In genomic region chr4:155785246-155785645, GRCm38 (mm10) we compare ENCODE assay signal across 15 mouse cellular contexts. TPM values are rescaled to one million over a fixed set of nuclear protein-coding genes. Genes with fewer than 3 reads are reported as not detected.
DNase-seq lines count a peak whose midpoint lies in the region; ATAC-seq and TF ChIP-seq lines count a peak whose summit lies in the region.
"Had no signal": no experiment of that assay in that cellular context is flagged by ENCODE, and none has a peak within 500 bp of the region (broad histone marks: within the 10 kb centered on the region; RNA-seq: fewer than 3 reads in every experiment).

No protein-coding gene starts in this region.

- 80% methylated on average over 10 of the region's 10 CpGs for WGBS in liver, postnatal 0 days (ENCODE audit: insufficient replicate concordance)
- 76% methylated on average over 10 of the region's 10 CpGs for WGBS in liver, embryonic 11.5 days
- WGBS in hindbrain, embryonic 12.5 days, result 80% methylated on average over 10 of the region's 10 CpGs

- ATAC-seq in liver, postnatal 0 days, result no peak
- ATAC-seq in liver, embryonic 11.5 days (replicated peaks; ENCODE audit: low FRiP score), result no peak
- ATAC-seq in hindbrain, embryonic 12.5 days (ENCODE audit: low FRiP score), result no peak
- ATAC-seq: inflammation-experienced regulatory T-cells, adult 6 months; Patski had no signal

- H3K4me1 ChIP-seq in liver, postnatal 0 days (ENCODE audit: insufficient read depth), result peaks cover 17% of the 10 kb centered on the region
- H3K4me1 ChIP-seq in liver, embryonic 11.5 days (replicated peaks; ENCODE audit: control insufficient read depth, insufficient read depth, low read length), result peaks cover 10% of the 10 kb centered on the region; the same call in 1 of the 2 replicates
- peaks cover 12% of the 10 kb centered on the region for H3K4me1 ChIP-seq in hindbrain, embryonic 12.5 days

- no peak overlapping the region for H3ac ChIP-seq in myocyte (ENCODE audit: control insufficient read depth, insufficient read length)

- 0 out of 2 replicates have a peak overlapping the region, but pooled peaks have one; percentile 9 for H3K4me2 ChIP-seq in liver, postnatal 0 days (ENCODE audit: low read depth, low read length)
- no peak overlapping the region for H3K4me2 ChIP-seq in liver, embryonic 11.5 days
- H3K4me2 ChIP-seq in hindbrain, embryonic 12.5 days (replicated peaks), result peak overlapping the region; percentile 77; the same call in 1 of the 2 replicates
- peak overlapping the region; percentile 45 for H3K4me2 ChIP-seq in myocyte (ENCODE audit: low read depth)

- intact Hi-C loops in heart, postnatal 10 days (cut with DNase I), result no loop called here
- intact Hi-C loops in gastrocnemius, postnatal 14 days (cut with DNase I; ENCODE audit: low total_unique reads), result no loop called here

- TF ChIP-seq POLR2A in myocyte (IDR thresholded peaks at IDR 0.05; ENCODE audit: insufficient read length, low read depth), result no peak

- H3K9me3 ChIP-seq in liver, postnatal 0 days (ENCODE audit: low read length), result no peaks in the 10 kb centered on the region
- no peaks in the 10 kb centered on the region for H3K9me3 ChIP-seq in liver, embryonic 11.5 days (ENCODE audit: control insufficient read depth, low read length)
- no peaks in the 10 kb centered on the region for H3K9me3 ChIP-seq in hindbrain, embryonic 12.5 days (replicated peaks)

- H3K27ac ChIP-seq in liver, postnatal 0 days (ENCODE audit: low read depth), result peak overlapping the region; percentile 14; the same call in 1 of the 2 replicates
- H3K27ac ChIP-seq in liver, embryonic 11.5 days (ENCODE audit: low read depth, low read length), result no peak overlapping the region
- H3K27ac ChIP-seq in hindbrain, embryonic 12.5 days, result no peak overlapping the region

- no peak for TF ChIP-seq EP300 in liver, postnatal 0 days (IDR thresholded peaks at IDR 0.05; ENCODE audit: low read depth)

- H3K4me3 ChIP-seq in liver, postnatal 0 days (ENCODE audit: low read depth, low read length), result no peak overlapping the region
- no peak overlapping the region for H3K4me3 ChIP-seq in liver, embryonic 11.5 days (ENCODE audit: low read depth, low read length)
- no peak overlapping the region for H3K4me3 ChIP-seq in hindbrain, embryonic 12.5 days
- H3K4me3 ChIP-seq in myocyte, result peak overlapping the region; percentile 46

- TF ChIP-seq CTCF in liver, postnatal 0 days (IDR thresholded peaks at IDR 0.05; ENCODE audit: low read depth), result no peak

- no peaks in the 10 kb centered on the region for H3K36me3 ChIP-seq in liver, postnatal 0 days (replicated peaks; ENCODE audit: insufficient read depth, low read length)
- no peaks in the 10 kb centered on the region for H3K36me3 ChIP-seq in liver, embryonic 11.5 days (ENCODE audit: control insufficient read depth, insufficient read depth, low read length)
- H3K36me3 ChIP-seq in hindbrain, embryonic 12.5 days, result no peaks in the 10 kb centered on the region
- no peaks in the 10 kb centered on the region for H3K36me3 ChIP-seq in myocyte (ENCODE audit: control insufficient read depth, insufficient read depth)

- peaks cover 2% of the 10 kb centered on the region for H3K79me2 ChIP-seq in myocyte (ENCODE audit: control insufficient read depth, insufficient read depth)

- peaks cover 3% of the 10 kb centered on the region; the same call in 1 of the 2 replicates for H3K27me3 ChIP-seq in liver, postnatal 0 days (ENCODE audit: insufficient read depth, low read length)
- H3K27me3 ChIP-seq in liver, embryonic 11.5 days (replicated peaks; ENCODE audit: control insufficient read depth, insufficient read depth, low read length), result no peaks in the 10 kb centered on the region; the same call in 1 of the 2 replicates
- no peaks in the 10 kb centered on the region for H3K27me3 ChIP-seq in hindbrain, embryonic 12.5 days
- no peaks in the 10 kb centered on the region for H3K27me3 ChIP-seq in myocyte (ENCODE audit: control insufficient read depth, insufficient read depth, insufficient read length)
- H3K27me3 ChIP-seq: Patski had no signal

- H3K9ac ChIP-seq in liver, postnatal 0 days (replicated peaks), result no peak overlapping the region; the same call in 1 of the 2 replicates
- no peak overlapping the region for H3K9ac ChIP-seq in liver, embryonic 11.5 days (ENCODE audit: low read depth, low read length)
- no peak overlapping the region for H3K9ac ChIP-seq in hindbrain, embryonic 12.5 days

- peak; percentile 90 for DNase-seq in heart, adult 11 months
- no peak for DNase-seq in heart, postnatal 10 days
- no peak for DNase-seq in liver, postnatal 0 days
- no peak for DNase-seq in liver, embryonic 11.5 days (ENCODE audit: low spot score)
- no peak for DNase-seq in urinary bladder, postnatal 14 days (ENCODE audit: low spot score)
- no peak for DNase-seq in gastrocnemius, postnatal 14 days
- DNase-seq: adrenal gland, adult 8-10 months; lung, adult 18-20 months; thymus, postnatal 4 days had no signal

TF ChIP-seq in myocyte, 11 proteins besides CTCF, POLR2A, EP300 and RAD21:
- no peak for TF ChIP-seq MAX (IDR thresholded peaks at IDR 0.05; ENCODE audit: low read depth)
- no peak for TF ChIP-seq TCF3 (IDR thresholded peaks at IDR 0.05; ENCODE audit: insufficient read length, low read depth)
- no peak for TF ChIP-seq POLR2AphosphoS2 (IDR thresholded peaks at IDR 0.05; ENCODE audit: insufficient read length, low read depth)

RNA-seq across cellular contexts. Expression of gene Tmem88b, which starts 0.4 kb away (rescaled TPM):
- total RNA-seq in heart, postnatal 10 days (2021), result 1 to 10 TPM; 2.0 to 2.3 TPM
- 0.21 and 0.40 TPM in 2 replicates for polyA plus RNA-seq in liver, postnatal 0 days (2015; fragmentation: Nextera tagmentation; extraction: Ambion mirVana)
- polyA plus RNA-seq in liver, embryonic 11.5 days (2014; fragmentation: Nextera tagmentation; extraction: Ambion mirVana), result 0.25 and 0.39 TPM in 2 replicates
- polyA plus RNA-seq in hindbrain, embryonic 12.5 days (2016; fragmentation: Nextera tagmentation; extraction: Ambion mirVana), result 0.58 and 0.86 TPM in 2 replicates
- polyA plus RNA-seq in myocyte (2012; fragmentation: generic; extraction: Trizol), result 0.97 TPM
- total RNA-seq in gastrocnemius, postnatal 14 days (2021), result 1 to 10 TPM; 1.3 to 1.4 TPM
- polyA plus RNA-seq: inflammation-experienced regulatory T-cells, adult 6 months had no signal

RNA-seq across cellular contexts. Expression of gene Ankrd65, which starts 5.0 kb away (rescaled TPM):
- total RNA-seq in heart, postnatal 10 days (2021), result not detected
- 0.34 and 0.46 TPM in 2 replicates for polyA plus RNA-seq in liver, postnatal 0 days (2015; fragmentation: Nextera tagmentation; extraction: Ambion mirVana)
- not detected in 2 replicates for polyA plus RNA-seq in liver, embryonic 11.5 days (2014; fragmentation: Nextera tagmentation; extraction: Ambion mirVana)
- not detected in 2 replicates for polyA plus RNA-seq in hindbrain, embryonic 12.5 days (2016; fragmentation: Nextera tagmentation; extraction: Ambion mirVana)
- not detected for polyA plus RNA-seq in myocyte (2012; fragmentation: generic; extraction: Trizol)
- total RNA-seq in gastrocnemius, postnatal 14 days (2021), result not detected
- total RNA-seq: adrenal gland, adult 8-10 months; left cerebral cortex, postnatal 36 days had no signal
- polyA plus RNA-seq: inflammation-experienced regulatory T-cells, adult 6 months; large intestine, adult 2 months; Patski had no signal

RNA-seq across cellular contexts. Expression of gene Vwa1, which starts 10.7 kb away (rescaled TPM):
- total RNA-seq in heart, postnatal 10 days (2021), result 10 to 100 TPM; 14.0 to 15.8 TPM
- polyA plus RNA-seq in liver, postnatal 0 days (2015; fragmentation: Nextera tagmentation; extraction: Ambion mirVana), result 0.25 and 0.28 TPM in 2 replicates
- polyA plus RNA-seq in liver, embryonic 11.5 days (2014; fragmentation: Nextera tagmentation; extraction: Ambion mirVana), result 1.2 and 1.3 TPM in 2 replicates
- polyA plus RNA-seq in hindbrain, embryonic 12.5 days (2016; fragmentation: Nextera tagmentation; extraction: Ambion mirVana), result 12.2 and 12.9 TPM in 2 replicates
- 3.2 TPM for polyA plus RNA-seq in myocyte (2012; fragmentation: generic; extraction: Trizol)
- total RNA-seq in gastrocnemius, postnatal 14 days (2021), result 10 to 100 TPM in 1 of 2 experiments, 1 to 10 TPM in 1; 9.0 to 13.8 TPM

RNA-seq across cellular contexts. Expression of gene Mrpl20, which starts 17.4 kb away (rescaled TPM):
- 10 to 100 TPM; 77.2 to 83.5 TPM for total RNA-seq in heart, postnatal 10 days (2021)
- 167 and 171 TPM in 2 replicates for polyA plus RNA-seq in liver, postnatal 0 days (2015; fragmentation: Nextera tagmentation; extraction: Ambion mirVana)
- polyA plus RNA-seq in liver, embryonic 11.5 days (2014; fragmentation: Nextera tagmentation; extraction: Ambion mirVana), result 312 and 326 TPM in 2 replicates
- polyA plus RNA-seq in hindbrain, embryonic 12.5 days (2016; fragmentation: Nextera tagmentation; extraction: Ambion mirVana), result 189 and 204 TPM in 2 replicates
- 132 TPM for polyA plus RNA-seq in myocyte (2012; fragmentation: generic; extraction: Trizol)
- 10 to 100 TPM; 45.4 to 48.3 TPM for total RNA-seq in gastrocnemius, postnatal 14 days (2021)

RNA-seq across cellular contexts. Expression of gene Atad3a, which starts 24.4 kb away (rescaled TPM):
- total RNA-seq in heart, postnatal 10 days (2021), result 10 to 100 TPM; 67.1 to 73.1 TPM
- 44.7 and 45.0 TPM in 2 replicates for polyA plus RNA-seq in liver, postnatal 0 days (2015; fragmentation: Nextera tagmentation; extraction: Ambion mirVana)
- polyA plus RNA-seq in liver, embryonic 11.5 days (2014; fragmentation: Nextera tagmentation; extraction: Ambion mirVana), result 156 and 161 TPM in 2 replicates
- 81.8 and 84.7 TPM in 2 replicates for polyA plus RNA-seq in hindbrain, embryonic 12.5 days (2016; fragmentation: Nextera tagmentation; extraction: Ambion mirVana)
- 60.9 TPM for polyA plus RNA-seq in myocyte (2012; fragmentation: generic; extraction: Trizol)
- 10 to 100 TPM; 23.9 to 26.1 TPM for total RNA-seq in gastrocnemius, postnatal 14 days (2021)
